Mouse (Mus musculus): Measurements from ENCODE around the gene Ubap1. TPM values are rescaled to one million over a fixed set of nuclear protein-coding genes. Genes with fewer than 3 reads are reported as not detected.

Gene Ubap1
- polyA plus RNA-seq, 1 experiment from 2014 or later = 53.6 TPM

DNA sequence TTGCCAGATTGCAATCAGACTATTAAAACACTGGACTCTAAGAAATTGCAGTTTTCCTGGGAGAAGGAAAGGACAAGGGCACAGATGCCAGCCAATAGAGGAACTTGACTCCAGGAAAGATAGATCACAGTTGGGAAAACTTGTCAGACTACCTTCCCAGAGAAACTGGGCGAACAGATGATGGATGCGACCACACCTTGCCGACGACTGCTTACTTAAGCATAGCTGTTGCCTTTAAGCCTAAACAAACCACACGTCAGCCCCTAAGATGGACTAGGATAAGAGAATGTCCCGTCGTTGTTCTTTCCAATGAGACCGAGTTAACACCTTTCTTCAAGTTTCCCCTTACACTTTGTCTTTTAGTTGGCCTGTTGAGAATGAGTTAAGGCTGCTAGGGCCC is 33.6 kb upstream of the Ubap1 start:
- Histone ChIP-seq H3K27ac (ENCODE audit: low read length) (peak overlapping the region; percentile 98; the same call in 1 of the 2 replicates), H3K4me2 (replicated peaks; ENCODE audit: low read depth, low read length) (peak overlapping the region; percentile 53), H3K9me3 (ENCODE audit: control insufficient read depth, low read depth, low read length) (no peaks in the 10 kb centered on the region), H3K27me3 (ENCODE audit: control insufficient read depth, insufficient read depth, low read length) (no peaks in the 10 kb centered on the region), H3K9ac (replicated peaks; ENCODE audit: low read depth, low read length) (no peak overlapping the region), H3K4me1 (ENCODE audit: control insufficient read depth, insufficient read depth, low read length) (peaks cover 16% of the 10 kb centered on the region), H3K36me3 (ENCODE audit: control insufficient read depth, insufficient read depth, low read length) (peaks cover 13% of the 10 kb centered on the region; the same call in 1 of the 2 replicates), H3K4me3 (ENCODE audit: low read depth, low read length) (peak overlapping the region; percentile 94)
- 0 out of 2 replicates have a peak, but pooled peaks have one; percentile 4 for ATAC-seq (ENCODE audit: insufficient number of reproducible peaks, insufficient read depth, low FRiP score, low read depth)
- WGBS = 14% methylated on average over 8 of the region's 8 CpGs

DNA sequence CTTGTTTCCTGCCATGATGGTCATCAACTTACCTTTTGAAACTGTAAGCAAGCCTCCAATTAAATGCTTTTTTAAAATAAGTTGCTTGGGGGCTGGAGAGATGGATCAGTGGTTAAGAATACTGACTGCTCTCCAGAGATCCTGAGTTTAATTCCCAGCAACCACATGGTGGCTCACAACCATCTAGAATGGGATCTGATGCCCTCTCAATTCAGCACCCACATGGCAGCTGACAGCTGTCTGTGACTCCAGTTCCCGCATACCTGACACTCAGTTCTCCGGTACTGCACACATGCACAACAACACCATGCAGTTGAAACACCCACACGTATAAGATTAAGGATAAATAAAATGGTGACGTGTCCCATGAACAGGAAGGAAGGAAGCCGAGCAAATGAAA is 30.5 kb upstream of the Ubap1 start:
- Histone ChIP-seq H3K4me2 (replicated peaks; ENCODE audit: low read depth, low read length) (no peak overlapping the region), H3K9ac (replicated peaks; ENCODE audit: low read depth, low read length) (no peak overlapping the region), H3K27ac (ENCODE audit: low read length) (no peak overlapping the region), H3K36me3 (ENCODE audit: control insufficient read depth, insufficient read depth, low read length) (no peaks in the 10 kb centered on the region), H3K27me3 (ENCODE audit: control insufficient read depth, insufficient read depth, low read length) (no peaks in the 10 kb centered on the region), H3K9me3 (ENCODE audit: control insufficient read depth, low read depth, low read length) (no peaks in the 10 kb centered on the region), H3K4me1 (ENCODE audit: control insufficient read depth, insufficient read depth, low read length) (peaks cover 8% of the 10 kb centered on the region), H3K4me3 (ENCODE audit: low read depth, low read length) (no peak overlapping the region)
- no peak for ATAC-seq (ENCODE audit: insufficient number of reproducible peaks, insufficient read depth, low FRiP score, low read depth)
- 82% methylated on average over 5 of the region's 5 CpGs for WGBS

DNA sequence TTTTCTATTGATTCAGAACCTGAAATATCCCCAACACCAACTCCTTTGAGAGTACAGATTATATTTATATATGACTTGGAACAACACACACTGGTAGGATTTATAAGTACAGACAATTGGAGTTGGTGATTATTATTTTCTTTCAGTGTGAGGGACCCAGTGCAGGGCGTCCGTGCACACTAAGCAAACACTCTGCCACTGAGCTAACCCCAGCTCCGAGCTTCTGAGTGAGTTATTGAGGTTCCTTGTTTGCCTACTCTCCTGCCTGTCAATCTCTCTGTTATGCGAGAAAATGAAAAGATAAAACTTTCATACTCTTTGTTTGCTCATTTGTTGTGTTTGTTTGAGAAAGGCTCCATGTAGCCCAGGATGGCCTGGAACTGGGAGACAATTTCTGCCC is 27.8 kb upstream of the Ubap1 start:
- no peaks in the 10 kb centered on the region for H3K27me3 ChIP-seq (ENCODE audit: control insufficient read depth, insufficient read depth, low read length)
- no peaks in the 10 kb centered on the region for H3K36me3 ChIP-seq (ENCODE audit: control insufficient read depth, insufficient read depth, low read length)
- no peak overlapping the region for H3K4me2 ChIP-seq (replicated peaks; ENCODE audit: low read depth, low read length)
- 0 out of 2 replicates have a peak, but pooled peaks have one; percentile 53 for ATAC-seq (ENCODE audit: insufficient number of reproducible peaks, insufficient read depth, low FRiP score, low read depth)
- H3K4me3 ChIP-seq (ENCODE audit: low read depth, low read length) = no peak overlapping the region
- H3K4me1 ChIP-seq (ENCODE audit: control insufficient read depth, insufficient read depth, low read length) = no peaks in the 10 kb centered on the region
- 55% methylated on average over 4 of the region's 4 CpGs for WGBS
- H3K27ac ChIP-seq (ENCODE audit: low read length) = no peak overlapping the region
- no peaks in the 10 kb centered on the region for H3K9me3 ChIP-seq (ENCODE audit: control insufficient read depth, low read depth, low read length)
- no peak overlapping the region for H3K9ac ChIP-seq (replicated peaks; ENCODE audit: low read depth, low read length)

DNA sequence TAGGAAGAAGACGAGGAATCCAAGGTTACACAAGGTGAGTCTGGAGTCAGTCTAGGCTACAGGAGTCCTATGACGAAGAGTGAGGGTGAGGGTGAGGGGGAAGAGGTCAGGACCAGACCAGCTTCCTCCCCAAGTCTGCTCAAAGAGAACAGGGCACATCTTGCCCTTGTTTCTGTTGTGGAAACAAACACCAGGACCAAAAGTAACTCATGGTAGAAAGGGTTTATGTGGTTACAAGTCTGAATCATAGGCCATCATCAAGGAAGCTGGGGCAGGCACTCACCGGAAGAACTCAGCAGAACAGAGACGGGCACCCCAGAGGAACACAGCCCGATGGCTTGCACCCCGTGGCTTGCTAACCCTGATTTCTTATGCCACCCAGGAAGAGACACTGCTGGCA is 21.9 kb upstream of the Ubap1 start:
- WGBS = 94% methylated on average over 6 of the region's 6 CpGs
- H3K4me3 ChIP-seq (ENCODE audit: low read depth, low read length) = no peak overlapping the region
- H3K27ac ChIP-seq (ENCODE audit: low read length) = no peak overlapping the region
- H3K4me1 ChIP-seq (ENCODE audit: control insufficient read depth, insufficient read depth, low read length) = no peaks in the 10 kb centered on the region
- no peaks in the 10 kb centered on the region for H3K36me3 ChIP-seq (ENCODE audit: control insufficient read depth, insufficient read depth, low read length)
- ATAC-seq (ENCODE audit: insufficient number of reproducible peaks, insufficient read depth, low FRiP score, low read depth) = no peak
- H3K9ac ChIP-seq (replicated peaks; ENCODE audit: low read depth, low read length) = no peak overlapping the region
- no peaks in the 10 kb centered on the region for H3K9me3 ChIP-seq (ENCODE audit: control insufficient read depth, low read depth, low read length)
- no peak overlapping the region for H3K4me2 ChIP-seq (replicated peaks; ENCODE audit: low read depth, low read length)
- no peaks in the 10 kb centered on the region for H3K27me3 ChIP-seq (ENCODE audit: control insufficient read depth, insufficient read depth, low read length)

DNA sequence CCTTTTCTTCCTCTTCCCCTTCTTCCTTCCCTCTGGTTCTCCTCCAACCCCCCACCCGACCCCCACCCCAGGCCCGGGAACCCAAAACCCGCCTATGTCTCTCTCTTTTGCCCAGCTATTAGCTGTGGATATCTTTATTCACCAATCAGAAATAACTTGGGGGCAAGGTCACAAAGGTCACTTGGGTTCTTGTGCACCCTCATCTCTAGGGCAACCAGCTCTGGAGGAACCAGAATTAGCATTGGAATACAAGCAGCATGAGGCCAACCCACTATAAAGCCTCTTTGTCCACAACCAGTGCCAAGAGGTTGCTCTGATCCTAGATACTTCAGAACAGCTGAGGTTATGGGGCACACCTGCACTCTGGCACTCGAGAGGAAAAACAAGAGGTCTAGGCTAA is 19.3 kb upstream of the Ubap1 start:
- Histone ChIP-seq H3K4me1 (ENCODE audit: control insufficient read depth, insufficient read depth, low read length) (no peaks in the 10 kb centered on the region), H3K9ac (replicated peaks; ENCODE audit: low read depth, low read length) (no peak overlapping the region), H3K4me2 (replicated peaks; ENCODE audit: low read depth, low read length) (no peak overlapping the region), H3K27ac (ENCODE audit: low read length) (no peak overlapping the region), H3K27me3 (ENCODE audit: control insufficient read depth, insufficient read depth, low read length) (no peaks in the 10 kb centered on the region), H3K9me3 (ENCODE audit: control insufficient read depth, low read depth, low read length) (no peaks in the 10 kb centered on the region), H3K4me3 (ENCODE audit: low read depth, low read length) (no peak overlapping the region), H3K36me3 (ENCODE audit: control insufficient read depth, insufficient read depth, low read length) (no peaks in the 10 kb centered on the region)
- 60% methylated on average over 4 of the region's 4 CpGs for WGBS
- ATAC-seq (ENCODE audit: insufficient number of reproducible peaks, insufficient read depth, low FRiP score, low read depth) = no peak

DNA sequence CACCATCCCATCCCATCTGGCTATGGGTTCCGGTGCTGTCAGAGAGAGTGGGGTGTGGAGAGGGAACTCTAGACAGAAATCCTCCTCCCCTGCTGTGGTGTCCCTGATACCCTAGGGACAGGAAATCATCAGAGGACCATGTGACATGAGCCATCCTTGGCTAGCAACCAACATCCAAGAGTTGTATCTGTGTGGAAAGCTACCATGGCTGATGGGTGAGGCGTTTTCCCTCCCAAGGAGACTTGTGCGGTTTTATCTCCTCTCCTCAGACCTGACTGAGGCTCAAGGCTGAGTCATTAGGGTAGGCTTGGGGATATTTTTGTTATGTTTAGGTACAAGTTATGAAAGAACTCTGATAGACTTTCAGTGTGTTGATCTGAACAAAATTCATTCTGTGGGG is 17.7 kb upstream of the Ubap1 start:
- Histone ChIP-seq H3K4me3 (ENCODE audit: low read depth, low read length) (no peak overlapping the region), H3K9ac (replicated peaks; ENCODE audit: low read depth, low read length) (no peak overlapping the region), H3K27me3 (ENCODE audit: control insufficient read depth, insufficient read depth, low read length) (no peaks in the 10 kb centered on the region), H3K4me1 (ENCODE audit: control insufficient read depth, insufficient read depth, low read length) (no peaks in the 10 kb centered on the region), H3K9me3 (ENCODE audit: control insufficient read depth, low read depth, low read length) (no peaks in the 10 kb centered on the region), H3K36me3 (ENCODE audit: control insufficient read depth, insufficient read depth, low read length) (no peaks in the 10 kb centered on the region), H3K27ac (ENCODE audit: low read length) (no peak overlapping the region), H3K4me2 (replicated peaks; ENCODE audit: low read depth, low read length) (no peak overlapping the region)
- no peak; the same call in 1 of the 2 replicates for ATAC-seq (ENCODE audit: insufficient number of reproducible peaks, insufficient read depth, low FRiP score, low read depth)
- 76% methylated on average over 3 of the region's 3 CpGs for WGBS

DNA sequence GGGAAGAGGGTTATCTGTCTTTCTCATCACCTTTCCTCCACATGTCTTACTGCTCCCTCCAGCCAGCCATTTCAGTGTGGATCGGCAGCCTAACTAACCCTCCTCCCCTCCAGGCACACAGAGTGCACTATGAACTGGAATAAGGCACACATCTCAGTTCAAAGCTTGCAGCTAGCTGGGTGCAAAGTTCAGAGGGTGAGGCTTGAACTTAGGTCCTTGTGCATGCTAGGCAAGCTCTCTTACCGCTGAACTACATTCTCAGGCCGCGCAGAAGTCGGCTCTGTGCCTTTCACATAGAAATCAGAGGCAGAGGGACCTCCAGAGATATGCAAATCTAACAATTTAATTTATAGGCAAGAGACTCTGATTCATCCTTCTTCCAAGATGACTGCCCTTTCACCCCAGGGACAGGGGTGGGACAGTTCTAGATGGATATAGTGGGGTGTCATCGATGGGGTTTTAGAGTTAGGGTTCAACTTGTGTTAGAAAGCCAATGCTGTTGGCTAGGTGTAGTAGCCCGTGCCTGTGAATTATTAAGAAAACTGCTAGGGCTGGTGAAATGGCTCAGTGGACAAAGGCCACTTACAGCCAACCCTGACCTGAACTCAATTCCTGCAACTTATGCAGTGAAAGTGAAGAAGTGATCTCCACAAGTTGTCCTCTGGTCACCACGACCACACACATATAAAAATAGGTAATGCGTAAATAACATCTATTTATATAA is 16.9 kb upstream of the Ubap1 start:
- Histone ChIP-seq H3K9ac (replicated peaks; ENCODE audit: low read depth, low read length) (no peak overlapping the region), H3K9me3 (ENCODE audit: control insufficient read depth, low read depth, low read length) (no peaks in the 10 kb centered on the region), H3K36me3 (ENCODE audit: control insufficient read depth, insufficient read depth, low read length) (no peaks in the 10 kb centered on the region), H3K4me3 (ENCODE audit: low read depth, low read length) (no peak overlapping the region), H3K27ac (ENCODE audit: low read length) (no peak overlapping the region), H3K27me3 (ENCODE audit: control insufficient read depth, insufficient read depth, low read length) (no peaks in the 10 kb centered on the region), H3K4me1 (ENCODE audit: control insufficient read depth, insufficient read depth, low read length) (no peaks in the 10 kb centered on the region), H3K4me2 (replicated peaks; ENCODE audit: low read depth, low read length) (no peak overlapping the region)
- ATAC-seq (ENCODE audit: insufficient number of reproducible peaks, insufficient read depth, low FRiP score, low read depth) = no peak
- 82% methylated on average over 9 of the region's 9 CpGs for WGBS

DNA sequence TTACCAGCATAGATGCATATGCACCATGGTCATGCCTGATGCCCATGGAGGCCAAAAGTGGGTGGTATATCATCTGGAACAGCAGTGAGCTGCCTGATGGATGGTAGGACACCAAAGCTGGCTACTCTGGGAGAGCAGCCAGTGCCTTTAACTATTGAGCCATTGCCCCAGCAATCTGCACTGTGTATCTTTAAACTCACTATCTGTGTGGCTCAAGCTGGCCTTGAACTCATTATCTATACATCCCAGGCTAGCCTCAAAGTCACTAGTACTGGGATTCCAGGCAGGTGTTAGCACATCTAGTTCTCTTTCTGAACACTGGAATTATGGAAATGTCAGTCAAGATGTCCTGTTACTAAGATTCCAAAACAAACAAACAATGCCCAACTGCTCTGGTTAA is 12.2 kb upstream of the Ubap1 start:
- no peaks in the 10 kb centered on the region for H3K27me3 ChIP-seq (ENCODE audit: control insufficient read depth, insufficient read depth, low read length)
- H3K9me3 ChIP-seq (ENCODE audit: control insufficient read depth, low read depth, low read length) = no peaks in the 10 kb centered on the region
- H3K4me1 ChIP-seq (ENCODE audit: control insufficient read depth, insufficient read depth, low read length) = no peaks in the 10 kb centered on the region
- no peak overlapping the region for H3K4me3 ChIP-seq (ENCODE audit: low read depth, low read length)
- no peak overlapping the region for H3K4me2 ChIP-seq (replicated peaks; ENCODE audit: low read depth, low read length)
- ATAC-seq (ENCODE audit: insufficient number of reproducible peaks, insufficient read depth, low FRiP score, low read depth) = no peak
- no peak overlapping the region for H3K27ac ChIP-seq (ENCODE audit: low read length)
- no peak overlapping the region for H3K9ac ChIP-seq (replicated peaks; ENCODE audit: low read depth, low read length)
- no peaks in the 10 kb centered on the region for H3K36me3 ChIP-seq (ENCODE audit: control insufficient read depth, insufficient read depth, low read length)
